Mouse (Mus musculus) heart, adult 18-20 months (tissue): ENCODE results near the gene Txk. TPM values are rescaled to one million over a fixed set of nuclear protein-coding genes. Genes with fewer than 3 reads are reported as not detected.
A peak's percentile ranks its signal among the peaks of the same experiment; 100 is the strongest.

Experiments used
- DNase-seq, 2 experiments: peaks; one replicate each; pipeline ENCODE4 v3.0.0; 2021 to 2022; ENCODE audit warnings: mixed read lengths in 1 of 2
- long read RNA-seq, 2 experiments: library from polyadenylated mRNA; stranded (forward); transcript quantifications; one replicate each; pipeline ENCODE4 v2.0.0; 2021
- total RNA-seq, 2 experiments: library from RNA; stranded (reverse); gene quantifications; 2 replicates each; pipeline ENCODE4 v1.2.3; 2021

Txk gene
- under 1 TPM; 0.10 to 0.51 TPM for total RNA-seq
- long read RNA-seq, experiment 1: 0 reads
- long read RNA-seq, experiment 2, partial matches to known transcripts: 0 of 1 reads
- long read RNA-seq, experiment 2, other reads (novel, unspliced or antisense): 1 of 1 reads

DNA sequence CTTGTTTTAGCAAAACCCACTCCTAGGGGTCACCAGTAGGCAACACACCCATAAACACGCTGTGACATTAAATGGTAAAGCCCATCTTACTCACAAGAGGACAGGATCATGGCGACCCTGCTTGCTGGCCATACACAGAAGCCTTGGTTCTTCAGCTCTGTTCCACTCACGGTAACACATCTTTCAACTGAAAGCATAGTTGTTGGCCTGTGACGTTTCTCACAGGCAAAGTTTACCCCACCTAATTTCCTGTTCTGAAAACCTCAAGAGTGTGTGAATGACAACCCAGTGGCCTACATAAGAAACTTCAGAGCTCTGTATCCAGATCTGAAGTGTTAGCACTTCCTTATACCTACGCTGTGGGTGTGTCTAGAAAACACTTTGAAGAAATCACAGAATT is at the start of gene Txk:
Txk (minus strand) TSS at position 193 of the 400 bp plus-strand sequence.
- DNase-seq: peak in 1 of 2 experiments; percentile 4

DNA sequence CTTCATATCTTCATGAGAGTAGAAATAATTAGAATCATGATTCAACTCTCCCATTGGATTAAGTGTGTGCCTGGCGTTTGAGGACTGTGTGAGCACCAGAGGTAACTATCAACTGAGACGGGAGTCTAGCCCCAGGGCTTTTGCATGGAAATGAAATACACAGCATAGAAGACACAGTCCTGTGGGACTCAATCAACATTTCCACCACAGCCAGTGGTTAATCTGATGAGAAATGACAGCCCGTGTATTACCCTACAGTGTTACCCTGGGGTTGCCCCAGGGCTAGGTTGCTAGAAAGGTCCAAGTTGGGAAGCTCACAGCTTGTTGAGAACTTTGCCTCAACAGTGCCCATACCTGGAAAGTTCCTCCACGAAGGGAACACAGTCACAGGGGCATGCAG is 46.0 kb upstream of the Txk start:
- DNase-seq: no peak

DNA sequence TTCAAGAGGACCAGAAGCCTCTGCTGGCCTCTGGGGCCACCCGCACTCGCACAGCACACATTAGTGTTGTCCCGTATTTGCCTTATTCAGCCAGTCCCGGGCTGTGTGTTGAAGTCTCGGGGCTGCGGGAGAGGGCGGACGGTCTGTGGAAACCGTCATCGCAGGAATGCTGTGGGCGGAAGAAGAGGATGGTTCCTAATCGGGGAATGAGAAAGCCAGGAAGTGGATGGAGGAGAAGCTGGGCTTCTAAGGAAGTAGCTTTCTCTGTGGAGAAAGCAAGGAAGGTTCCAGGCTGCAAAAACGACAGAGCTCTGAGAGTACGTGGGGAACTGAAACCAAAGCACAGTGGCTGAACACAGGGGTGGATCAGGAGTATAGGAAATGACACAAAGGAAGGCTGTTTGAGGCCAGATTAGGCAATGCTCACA is 43.6 kb upstream of the Txk start:
- DNase-seq: peak; percentile 69 to 76

DNA sequence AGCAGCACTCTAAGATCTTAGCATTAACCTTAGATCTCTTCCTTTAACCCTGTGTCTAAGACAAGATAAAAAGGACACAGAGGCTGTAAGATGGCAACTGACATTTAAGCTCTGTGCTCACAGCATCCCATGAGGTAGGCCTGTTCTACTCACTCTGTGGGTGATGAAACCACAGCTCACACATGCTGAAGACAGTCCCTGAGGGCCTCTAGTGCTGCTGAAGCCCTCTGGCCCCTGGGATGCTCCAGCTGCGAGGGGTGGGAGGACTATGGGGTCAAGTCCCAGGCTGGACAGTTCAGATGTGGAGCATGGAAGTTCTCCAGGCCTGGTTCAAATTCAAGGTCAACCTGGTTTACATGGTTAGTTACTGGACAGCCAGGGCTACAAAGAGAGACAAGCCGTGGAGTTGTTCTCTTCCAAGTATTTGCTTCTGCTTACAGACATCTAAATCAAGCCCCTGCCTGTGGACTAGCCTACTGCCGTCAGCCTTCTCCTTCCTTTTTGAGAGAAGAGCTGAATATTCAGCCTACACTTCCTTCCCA is 40.8 kb upstream of the Txk start:
- DNase-seq: no peak

DNA sequence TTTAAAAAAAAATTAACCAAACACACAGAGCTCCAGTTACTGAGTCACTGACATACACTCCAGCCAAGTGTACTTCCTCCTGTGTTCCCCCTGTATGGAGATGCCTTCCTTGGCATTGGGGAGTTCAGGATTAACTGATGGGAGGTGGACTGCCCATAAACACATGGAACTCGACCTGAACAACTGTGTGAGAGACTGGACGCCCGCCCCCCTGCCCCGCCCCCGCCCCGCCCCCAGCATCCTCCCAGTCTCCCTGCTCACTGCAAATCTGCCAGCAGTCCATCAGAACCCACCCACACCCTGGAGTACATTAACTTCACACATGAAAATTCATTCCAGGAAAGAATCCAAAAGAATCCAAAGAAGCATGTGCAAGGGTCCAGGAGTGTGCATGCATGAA is 39.2 kb upstream of the Txk start:
- DNase-seq: no peak

DNA sequence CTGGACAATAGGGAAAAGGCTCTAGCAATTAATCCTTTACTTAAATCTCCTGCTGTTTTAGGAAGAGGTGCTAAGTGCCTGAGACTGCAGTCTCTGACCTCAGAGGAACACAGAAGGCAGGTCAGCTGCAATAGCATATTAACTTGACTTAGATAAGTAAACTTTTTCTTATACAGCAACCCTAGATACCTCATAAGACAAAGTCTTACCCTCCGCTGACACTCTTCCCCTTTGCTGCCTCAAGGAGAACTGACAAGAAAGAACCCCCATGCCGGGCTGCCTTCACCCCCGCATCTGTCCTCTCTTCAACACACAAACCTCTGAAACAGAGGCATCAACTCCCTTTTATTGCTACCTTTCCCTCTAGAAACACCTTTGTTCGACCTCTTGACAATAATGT is 38.8 kb upstream of the Txk start:
- no peak for DNase-seq

DNA sequence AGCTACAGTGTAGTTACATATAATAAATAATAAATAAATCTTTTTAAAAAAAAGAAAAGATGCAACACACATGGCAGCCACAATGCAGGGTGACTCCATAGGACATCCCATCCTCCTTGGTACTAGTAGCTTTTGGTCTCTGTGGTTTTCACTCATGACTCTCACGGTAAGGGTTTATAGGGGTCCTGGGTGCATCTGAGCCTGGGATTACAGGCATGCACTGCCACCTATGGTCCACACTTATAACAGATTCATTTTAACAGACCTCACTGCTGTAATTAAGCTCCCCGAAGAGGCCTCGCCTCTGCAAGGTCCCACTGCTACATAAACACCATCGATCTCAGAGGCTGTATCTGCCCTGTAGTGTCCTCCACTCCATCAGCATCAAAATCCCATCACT is 32.9 kb upstream of the Txk start:
- DNase-seq: no peak

DNA sequence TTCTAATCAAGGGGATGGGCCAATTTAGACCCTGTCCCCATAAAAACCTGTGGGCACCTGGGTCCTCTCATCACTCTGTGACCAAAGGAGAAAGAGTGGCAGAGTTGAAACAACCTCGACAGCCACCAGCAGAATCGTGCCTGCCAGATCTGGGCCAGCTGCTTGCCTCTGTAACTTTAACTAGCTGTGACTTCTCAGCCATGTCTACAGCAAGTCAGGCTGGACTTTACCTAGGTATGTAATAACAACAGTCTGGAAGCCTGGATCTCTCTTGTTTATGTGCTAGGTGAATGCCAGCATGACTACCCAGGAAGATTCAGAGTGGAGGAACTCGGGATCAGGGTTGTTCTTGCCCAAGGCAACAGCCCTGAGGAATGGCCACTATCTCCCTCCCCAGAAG is 32.1 kb upstream of the Txk start:
- no peak for DNase-seq

DNA sequence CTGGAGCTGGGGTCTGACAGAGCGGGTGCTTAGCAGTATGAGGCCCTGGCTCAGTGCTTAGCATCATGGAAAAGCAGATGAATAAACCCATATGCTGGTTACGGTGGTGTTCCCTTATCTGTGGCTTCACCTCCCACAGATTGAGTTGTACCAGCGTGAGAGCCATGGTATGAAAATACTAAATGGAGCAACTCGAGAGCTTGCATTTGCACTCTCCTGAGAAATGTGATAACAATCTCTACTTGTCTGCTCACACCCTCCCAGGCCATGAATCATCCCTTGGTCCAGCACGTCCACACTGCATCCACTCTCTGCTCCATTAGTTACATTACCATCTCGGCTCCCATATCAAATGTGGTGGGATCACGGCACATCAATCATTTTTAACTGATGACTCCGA is 31.4 kb upstream of the Txk start:
- no peak for DNase-seq

DNA sequence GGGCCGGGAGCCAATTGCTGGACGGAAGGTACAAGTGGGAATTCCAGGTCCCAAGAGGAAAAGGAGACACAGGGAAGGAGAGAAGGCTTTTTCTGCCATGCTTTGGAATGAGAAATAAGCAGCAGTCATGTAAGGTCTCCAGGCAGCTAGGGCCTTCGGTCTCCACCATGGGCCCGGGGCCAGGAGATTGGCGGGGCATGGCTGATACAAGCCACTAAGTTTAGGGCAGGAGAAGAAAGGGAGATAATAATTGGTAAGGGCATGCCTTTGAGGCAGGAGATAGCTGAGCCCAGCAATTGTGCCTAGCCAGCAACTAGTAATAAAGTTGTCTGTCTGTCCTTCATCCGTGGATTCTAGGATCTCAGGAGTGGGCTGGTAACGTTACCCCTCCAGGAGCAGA is 30.5 kb upstream of the Txk start:
- no peak for DNase-seq

DNA sequence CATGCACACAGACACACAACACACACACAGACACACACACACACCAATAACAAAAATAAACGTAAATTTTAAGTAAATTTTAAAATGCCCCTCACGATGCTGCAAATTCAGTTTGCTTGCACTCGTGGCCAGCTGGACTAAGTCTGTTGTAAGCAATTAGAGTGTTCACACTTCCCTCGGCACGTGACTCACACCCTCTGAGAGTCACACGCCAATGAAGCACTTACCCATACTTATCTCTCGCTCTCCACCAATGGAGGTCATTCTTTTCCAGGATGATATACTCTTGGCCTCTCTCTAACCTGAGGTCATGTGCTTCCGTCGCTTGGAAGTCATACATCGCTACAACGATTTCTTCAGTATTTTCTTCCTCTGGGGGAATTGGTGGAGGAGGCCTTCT is 29.2 kb upstream of the Txk start:
- no peak for DNase-seq

DNA sequence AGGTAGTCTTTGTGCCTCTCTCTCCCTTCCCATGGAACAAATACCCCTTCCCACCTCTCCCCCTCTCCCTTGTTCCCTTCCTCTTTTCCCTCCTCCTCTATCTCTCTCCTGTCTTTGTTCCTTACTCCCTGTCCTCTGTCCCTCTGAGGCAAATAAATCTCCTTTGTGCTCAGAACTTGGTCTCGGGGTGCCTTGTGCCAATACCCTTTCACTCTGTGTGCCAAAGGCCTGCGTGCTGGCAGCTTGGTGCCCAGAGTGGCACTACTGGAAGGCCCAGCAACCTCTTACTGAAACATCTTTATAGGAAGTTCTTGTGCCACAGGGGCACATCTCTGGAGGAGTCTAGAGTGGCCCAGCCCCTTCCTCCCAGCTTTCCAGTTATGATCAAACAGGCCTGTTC is 24.0 kb upstream of the Txk start:
- DNase-seq: no peak

DNA sequence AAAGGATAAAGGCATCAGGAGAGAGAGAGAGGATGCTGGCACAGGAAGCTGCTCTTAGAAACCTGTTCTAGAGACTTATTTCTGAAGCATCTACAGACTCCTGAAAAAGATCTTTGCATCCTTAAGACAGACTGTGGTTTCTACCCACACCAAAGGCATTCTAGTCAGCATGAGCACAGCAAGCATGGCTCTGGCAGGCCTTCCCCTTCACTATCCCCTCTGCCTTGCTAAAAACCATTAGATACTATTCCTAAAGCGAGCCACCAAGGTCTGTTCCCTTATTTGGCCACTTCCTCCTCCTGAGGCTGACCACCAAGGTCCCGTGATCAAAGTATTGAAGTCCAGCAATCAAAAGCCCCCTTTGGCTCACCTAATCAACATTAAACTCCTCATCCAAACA is 23.6 kb upstream of the Txk start:
- no peak for DNase-seq

DNA sequence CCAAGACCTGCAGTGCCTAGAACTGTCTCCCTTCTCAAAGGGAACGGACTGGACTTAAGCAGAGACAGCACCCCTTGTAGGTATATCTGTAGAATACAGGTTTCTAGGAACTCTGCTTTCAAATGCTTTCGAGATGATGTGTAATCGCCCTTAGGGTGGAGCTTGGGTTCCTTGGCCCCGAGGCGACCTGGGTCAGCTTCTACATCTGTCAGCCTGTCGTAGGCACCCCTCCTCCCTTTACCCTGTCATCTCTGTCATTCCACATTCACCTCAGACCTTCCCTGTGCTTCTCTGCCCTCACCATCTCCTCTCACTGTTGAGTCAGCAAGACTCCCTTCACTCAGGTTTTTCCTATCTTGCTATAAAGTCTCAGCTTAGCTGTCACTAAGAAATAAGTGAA is 17.3 kb upstream of the Txk start:
- no peak for DNase-seq

DNA sequence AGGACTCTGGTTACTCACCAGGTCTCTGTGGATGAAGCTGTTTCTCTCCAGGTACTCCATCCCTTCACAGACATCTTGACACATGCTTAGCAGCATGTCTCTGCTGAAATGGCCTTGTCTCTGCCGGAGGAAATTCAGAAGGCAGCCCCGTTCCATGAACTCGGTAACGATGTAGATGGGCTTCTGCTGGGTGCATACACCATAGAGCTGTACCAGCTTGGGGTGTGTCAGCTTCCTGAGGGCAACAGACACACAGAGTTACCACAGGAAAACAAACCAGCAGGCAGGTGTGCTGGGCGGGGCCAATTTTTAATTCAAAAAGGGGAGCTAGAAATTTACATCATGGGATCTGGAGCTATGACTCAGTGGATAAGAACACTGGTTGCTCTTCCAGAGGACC is 11.0 kb upstream of the Txk start:
- DNase-seq: no peak

DNA sequence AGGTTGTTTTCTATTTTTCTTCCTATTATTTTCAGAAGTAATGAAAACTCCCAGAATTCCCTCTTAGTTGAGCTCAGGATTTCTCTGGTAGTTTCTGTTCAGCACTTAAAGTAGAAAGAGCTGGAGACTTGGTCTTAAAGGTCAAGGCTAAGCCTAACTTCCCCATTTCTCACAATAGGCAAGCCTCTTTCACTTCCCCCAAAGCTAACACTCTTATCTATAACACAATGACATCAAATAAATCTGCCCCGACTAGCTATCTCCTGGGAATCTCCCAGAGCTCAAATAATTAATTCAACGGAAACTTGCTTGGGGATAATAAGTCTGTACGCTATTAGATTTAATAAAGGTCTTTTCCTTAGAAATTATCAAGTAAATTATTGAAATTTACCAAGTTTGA is 10.4 kb upstream of the Txk start:
- peak in 1 of 2 experiments; percentile 6 for DNase-seq

DNA sequence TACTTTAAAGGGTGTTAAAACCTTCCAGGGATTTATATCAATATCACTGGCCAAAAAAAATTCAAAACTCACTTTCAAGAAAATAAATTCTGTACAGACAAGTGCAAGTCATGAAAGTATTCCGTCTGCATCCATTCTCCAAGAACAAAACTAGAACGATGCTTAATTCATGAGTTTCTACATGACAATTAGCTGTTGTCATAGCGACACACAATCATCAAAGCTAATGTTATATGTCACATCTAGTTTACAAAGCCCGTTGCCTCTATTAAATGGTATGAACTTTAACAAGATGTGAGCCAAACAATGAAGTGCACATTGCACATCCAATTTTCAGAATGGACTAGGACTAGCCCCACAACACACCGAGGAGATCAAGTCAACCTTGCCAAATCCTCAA is 9.2 kb upstream of the Txk start:
- no peak for DNase-seq

DNA sequence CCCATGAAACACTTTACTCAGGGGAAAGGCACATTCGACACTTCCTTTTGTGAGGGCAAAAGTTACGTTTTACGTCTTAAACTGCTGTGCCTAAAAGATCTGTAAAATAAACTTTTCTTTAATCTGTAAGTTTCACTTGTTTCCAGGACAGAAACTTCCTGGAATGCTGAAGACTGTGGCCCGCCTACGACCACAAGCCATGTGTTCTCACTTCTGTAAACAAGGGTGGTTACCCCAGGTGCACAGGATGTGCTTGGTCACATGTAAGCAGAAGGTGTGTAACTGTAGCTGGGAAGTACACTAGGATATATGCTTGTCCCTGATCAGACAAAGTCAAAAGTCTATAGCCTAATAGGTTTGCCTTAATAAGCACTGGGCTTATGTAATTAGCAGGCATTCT is 8.7 kb upstream of the Txk start:
- DNase-seq: peak in 1 of 2 experiments; percentile 4

DNA sequence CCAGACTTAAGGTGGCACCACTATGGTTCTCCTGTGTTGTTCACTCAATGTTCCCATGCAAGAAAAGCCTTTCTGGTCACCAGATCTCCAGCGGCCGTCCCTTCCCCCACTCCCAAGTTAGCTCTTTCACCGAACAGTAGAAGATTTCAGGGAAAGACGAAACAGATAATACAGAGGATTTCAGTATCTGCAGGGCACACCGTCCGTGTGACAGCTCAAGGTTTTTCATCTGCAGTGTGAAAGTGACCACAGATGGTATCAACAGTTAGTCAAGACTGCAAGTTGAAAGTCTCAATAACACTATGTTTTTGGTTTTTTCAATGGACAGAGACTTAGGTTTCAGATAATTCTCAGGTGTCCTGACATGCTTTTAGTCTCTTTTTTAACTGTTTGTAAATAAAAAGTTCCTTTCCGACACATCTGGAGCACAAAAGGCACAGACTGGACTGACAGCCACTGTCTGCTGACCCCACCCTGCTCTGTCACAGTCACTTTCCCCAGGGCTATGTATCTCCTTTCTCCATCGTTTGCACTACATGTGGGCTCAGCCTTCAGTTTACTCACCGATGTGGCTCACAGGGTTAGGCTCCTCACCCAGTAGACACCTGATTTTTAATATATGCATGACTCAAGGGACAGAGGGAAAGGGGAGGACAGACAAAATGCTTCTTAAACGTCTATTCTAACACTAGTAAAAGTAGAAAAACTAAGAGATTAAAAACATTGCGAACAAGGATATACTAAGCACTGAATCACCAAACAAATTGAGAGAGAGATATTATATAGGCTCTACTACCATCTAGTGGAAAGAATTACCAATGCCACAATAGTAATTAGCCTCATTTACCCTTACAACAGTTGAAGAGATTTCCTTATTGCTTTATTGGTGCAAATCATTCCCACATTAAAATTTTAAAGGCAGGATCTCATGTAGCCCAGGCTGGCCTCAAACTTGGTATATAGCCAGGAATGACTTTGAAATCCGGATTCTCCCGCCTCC is 6.6 kb upstream of the Txk start:
- DNase-seq: no peak

DNA sequence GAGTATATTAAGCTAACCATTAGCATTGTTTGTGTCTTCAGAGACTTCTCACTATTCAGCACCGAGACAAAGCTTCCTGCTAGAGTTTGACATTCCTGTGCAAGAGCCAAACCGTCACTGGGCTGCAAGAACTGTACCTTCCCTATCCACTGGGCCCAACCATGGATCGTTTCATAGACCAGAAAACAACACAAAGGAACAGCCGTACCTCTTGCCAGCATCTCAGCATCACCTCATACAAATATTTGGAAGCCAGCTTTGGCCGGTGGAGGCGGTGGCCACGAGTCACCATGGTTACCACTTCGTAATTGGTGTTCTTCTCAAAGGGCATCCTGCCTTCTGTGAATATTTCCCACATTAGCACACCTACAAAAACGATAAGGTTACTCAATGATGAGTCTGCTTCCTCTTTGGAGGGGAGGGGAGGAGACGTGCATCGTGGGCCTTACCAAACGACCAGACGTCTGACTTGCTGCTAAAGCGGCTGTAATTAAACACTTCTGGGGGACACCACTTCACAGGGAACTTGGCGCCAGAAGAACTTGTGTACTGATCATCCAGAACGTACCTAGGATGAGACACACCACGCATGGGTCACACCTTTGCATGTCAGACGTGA is 4.7 kb upstream of the Txk start:
- DNase-seq: peak in 1 of 2 experiments; percentile 4

DNA sequence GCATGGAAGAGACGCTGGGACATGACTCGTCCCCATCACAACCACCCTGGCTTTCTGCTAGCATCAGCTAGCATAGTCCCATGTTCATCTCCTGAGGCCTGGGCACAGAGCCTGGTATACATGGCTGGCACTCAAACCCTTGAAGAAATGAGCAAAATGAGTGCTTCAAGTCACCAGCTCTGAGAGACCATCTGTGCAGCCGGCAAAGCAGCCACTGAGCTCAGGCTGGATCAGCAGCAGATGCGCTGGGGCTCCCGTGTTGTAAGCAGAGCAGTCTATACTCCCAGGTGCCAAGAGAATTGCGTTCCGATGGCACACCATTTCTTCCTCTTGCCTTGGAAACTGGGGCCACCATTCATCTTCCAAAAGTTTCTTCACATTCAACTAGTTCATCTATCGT is 3.4 kb upstream of the Txk start:
- no peak for DNase-seq

DNA sequence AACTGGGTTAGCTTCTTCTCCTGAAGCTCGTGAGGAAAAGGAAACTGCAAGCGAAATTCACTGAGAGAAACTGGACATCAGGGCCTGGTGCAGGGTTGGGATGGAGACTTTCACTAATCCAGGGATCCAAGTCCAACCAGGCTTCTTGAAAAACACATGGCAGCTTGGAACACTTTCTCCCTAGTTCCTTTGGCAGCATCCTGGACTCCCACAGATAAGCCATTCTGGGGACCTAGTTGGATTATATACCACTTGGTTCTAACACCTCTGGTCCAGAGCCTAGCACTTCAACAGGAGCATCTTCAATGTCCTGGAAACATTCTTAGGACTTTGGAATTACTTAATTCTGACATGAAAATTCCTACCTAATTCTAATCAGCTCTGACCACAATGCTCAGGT is 2.5 kb upstream of the Txk start:
- no peak for DNase-seq

DNA sequence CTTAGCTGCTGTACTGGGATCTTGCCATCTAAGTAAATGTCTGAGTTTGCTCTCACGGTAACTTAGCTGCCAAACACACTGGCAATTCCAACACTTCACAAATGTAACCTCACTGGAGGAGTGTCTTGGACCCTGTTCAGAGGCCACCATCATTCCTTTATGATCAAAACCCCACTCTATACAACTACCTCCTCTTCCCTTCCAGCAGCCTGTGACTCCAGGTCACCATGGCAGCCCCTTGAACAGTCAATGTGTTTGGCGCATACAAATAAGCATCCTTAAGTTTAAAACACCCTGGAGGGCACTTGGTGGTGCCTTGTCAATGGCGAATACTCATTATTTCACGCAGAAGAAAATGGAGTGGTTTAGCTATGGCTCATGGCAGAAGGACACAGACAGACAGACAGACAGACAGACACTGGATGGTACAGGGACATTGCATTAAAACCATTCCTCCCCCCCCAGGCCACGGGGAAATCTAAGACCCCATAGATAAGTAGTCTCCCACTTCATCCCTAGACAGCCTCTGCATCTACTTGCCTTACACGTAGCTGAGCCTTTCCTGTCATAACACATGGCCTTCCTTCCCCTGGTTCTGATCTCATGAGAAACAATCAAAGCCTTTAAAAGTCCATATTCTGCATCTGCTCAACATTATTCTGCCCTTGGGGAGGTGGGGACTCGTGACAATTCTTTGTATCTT is 1.4 kb downstream of the Txk start:
- no peak for DNase-seq
